Mouse (Mus musculus): Measurements from ENCODE around the gene Iqcf5.
A peak's percentile ranks its signal among the peaks of the same experiment; 100 is the strongest.

The Iqcf5 gene

GRCm38 (mm10) chr9:106514273-106514672, at the start of gene Iqcf5:
Gene Iqcf5 (plus strand): TSS chr9:106514573.
- DNase-seq (ENCODE audit: low read depth, low spot score), result no peak

- DNase-seq (ENCODE audit: low read depth, low spot score), result no peak
Measured at GRCm38 (mm10) chr9:106464751-106465541, 49.4 kb upstream of the Iqcf5 start.

- DNase-seq (ENCODE audit: low read depth, low spot score), result no peak
Measured at GRCm38 (mm10) chr9:106465571-106466200, 48.7 kb upstream of the Iqcf5 start, which contains the start of gene Gpr62. Gene Gpr62 (minus strand): TSS chr9:106465938.

- no peak for DNase-seq (ENCODE audit: low read depth, low spot score)
Measured at GRCm38 (mm10) chr9:106466721-106467120, 47.7 kb upstream of the Iqcf5 start.

GRCm38 (mm10) chr9:106467746-106468145, 46.6 kb upstream of the Iqcf5 start:
- DNase-seq (ENCODE audit: low read depth, low spot score), result no peak

GRCm38 (mm10) chr9:106469317-106469716, 45.1 kb upstream of the Iqcf5 start:
- no peak for DNase-seq (ENCODE audit: low read depth, low spot score)

GRCm38 (mm10) chr9:106469776-106470175, 44.6 kb upstream of the Iqcf5 start:
- no peak for DNase-seq (ENCODE audit: low read depth, low spot score)

- no peak for DNase-seq (ENCODE audit: low read depth, low spot score)
Measured at GRCm38 (mm10) chr9:106470991-106471750, 43.2 kb upstream of the Iqcf5 start.

GRCm38 (mm10) chr9:106471892-106472291, 42.5 kb upstream of the Iqcf5 start:
- no peak for DNase-seq (ENCODE audit: low read depth, low spot score)

GRCm38 (mm10) chr9:106472321-106472720, 42.1 kb upstream of the Iqcf5 start:
- no peak for DNase-seq (ENCODE audit: low read depth, low spot score)

GRCm38 (mm10) chr9:106473081-106473752, 41.2 kb upstream of the Iqcf5 start:
- no peak for DNase-seq (ENCODE audit: low read depth, low spot score)

GRCm38 (mm10) chr9:106473753-106474105, 40.6 kb upstream of the Iqcf5 start:
- DNase-seq (ENCODE audit: low read depth, low spot score), result no peak

GRCm38 (mm10) chr9:106474456-106474855, 39.9 kb upstream of the Iqcf5 start:
- no peak for DNase-seq (ENCODE audit: low read depth, low spot score)

GRCm38 (mm10) chr9:106475046-106475445, 39.3 kb upstream of the Iqcf5 start:
- no peak for DNase-seq (ENCODE audit: low read depth, low spot score)

GRCm38 (mm10) chr9:106475663-106476001, 38.7 kb upstream of the Iqcf5 start, which contains the start of gene Rrp9:
Gene Rrp9 (plus strand): TSS chr9:106475963.
- no peak for DNase-seq (ENCODE audit: low read depth, low spot score)

- no peak for DNase-seq (ENCODE audit: low read depth, low spot score)
Measured at GRCm38 (mm10) chr9:106476002-106476923, 38.1 kb upstream of the Iqcf5 start.

- peak; percentile 100 for DNase-seq (ENCODE audit: low read depth, low spot score)
Measured at GRCm38 (mm10) chr9:106476924-106477484, 37.4 kb upstream of the Iqcf5 start, which contains the start of gene Parp3. Gene Parp3 (minus strand): TSS chr9:106476949.

GRCm38 (mm10) chr9:106477649-106478048, 36.7 kb upstream of the Iqcf5 start:
- DNase-seq (ENCODE audit: low read depth, low spot score), result no peak

- DNase-seq (ENCODE audit: low read depth, low spot score), result no peak
Measured at GRCm38 (mm10) chr9:106478101-106478500, 36.3 kb upstream of the Iqcf5 start.

GRCm38 (mm10) chr9:106480541-106480940, 33.8 kb upstream of the Iqcf5 start:
- DNase-seq (ENCODE audit: low read depth, low spot score), result no peak
